Mouse (Mus musculus) layer of hippocampus, adult 18-20 months (tissue): Measurements from ENCODE around the gene Cdh18. TPM values are rescaled to one million over a fixed set of nuclear protein-coding genes. Genes with fewer than 3 reads are reported as not detected.
"Not testable (repeated sequence)": the region's sequence is repeated elsewhere in the genome, so short reads cannot be mapped to it uniquely, and the experiment has no call there.

ENCODE experiments used
- DNase-seq, 2 experiments: peaks; one replicate each; pipeline ENCODE4 v3.0.0; 2022; ENCODE audit warnings: low spot score in 2 of 2
- total RNA-seq, 2 experiments: library from RNA; stranded (reverse); gene quantifications; 2 replicates each; pipeline ENCODE4 v1.2.3; 2021

Gene Cdh18
- total RNA-seq, 2 experiments from 2014 or later, result 11.5 to 12.4 TPM

DNA sequence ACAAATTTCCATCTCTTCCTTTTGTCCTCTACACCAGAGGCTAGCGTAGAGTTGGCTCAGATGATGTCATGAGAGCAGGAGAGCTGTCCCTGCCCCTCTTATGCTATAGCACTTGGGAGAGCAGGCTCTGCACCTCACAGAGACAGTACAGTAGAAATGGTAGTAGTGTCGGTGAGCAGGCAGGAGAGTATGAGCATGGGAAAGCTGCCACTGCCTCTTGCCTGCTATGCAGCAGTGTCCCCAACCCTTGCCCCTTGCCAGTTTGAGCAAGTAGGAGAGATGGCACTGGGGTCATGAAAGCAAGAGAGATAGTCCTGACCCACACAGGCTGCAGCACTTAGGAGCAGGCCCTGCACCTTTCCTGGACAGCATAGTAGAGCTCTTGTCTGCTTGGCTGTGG lies 607.1 kb downstream of the Cdh18 start:
- no peak for DNase-seq

DNA sequence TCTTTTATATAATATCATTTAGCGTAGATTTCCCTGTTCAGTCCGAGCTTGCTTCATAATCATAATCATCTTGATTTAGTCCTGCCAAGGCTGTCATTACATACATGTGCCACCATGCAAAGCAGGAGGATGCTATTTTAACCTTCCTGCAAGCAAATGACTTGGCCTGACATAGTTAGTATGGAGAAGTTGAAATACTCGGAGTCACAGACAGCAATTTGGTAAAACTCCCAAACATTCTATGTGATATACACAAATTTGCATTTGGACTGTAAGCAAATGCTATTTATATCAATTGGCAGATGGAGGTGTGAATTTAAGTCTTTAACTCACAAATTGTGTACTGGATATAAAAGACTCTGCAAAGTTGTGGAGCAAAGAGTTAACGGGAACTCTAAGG lies 616.0 kb downstream of the Cdh18 start:
- DNase-seq, result no peak

DNA sequence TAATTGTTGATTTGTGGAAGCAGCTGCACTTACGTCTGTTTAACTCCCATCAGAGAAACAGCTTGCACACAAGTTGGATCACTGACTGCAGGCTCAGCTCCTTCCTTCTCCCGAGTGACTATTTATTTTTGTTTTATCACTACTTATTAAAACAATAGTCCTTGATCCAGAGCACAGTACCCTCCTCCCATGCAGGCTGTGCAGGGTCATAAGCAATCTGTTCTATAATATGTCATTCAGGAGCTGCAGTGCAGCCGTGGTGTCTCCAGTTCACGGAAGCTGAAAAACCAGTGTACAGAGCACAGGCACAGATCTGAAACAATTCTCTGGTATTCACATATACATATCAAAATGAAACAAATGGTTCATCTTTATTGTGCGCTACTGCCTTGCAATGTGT lies 625.8 kb downstream of the Cdh18 start:
- DNase-seq, result peak in 1 of 2 experiments; percentile 16

DNA sequence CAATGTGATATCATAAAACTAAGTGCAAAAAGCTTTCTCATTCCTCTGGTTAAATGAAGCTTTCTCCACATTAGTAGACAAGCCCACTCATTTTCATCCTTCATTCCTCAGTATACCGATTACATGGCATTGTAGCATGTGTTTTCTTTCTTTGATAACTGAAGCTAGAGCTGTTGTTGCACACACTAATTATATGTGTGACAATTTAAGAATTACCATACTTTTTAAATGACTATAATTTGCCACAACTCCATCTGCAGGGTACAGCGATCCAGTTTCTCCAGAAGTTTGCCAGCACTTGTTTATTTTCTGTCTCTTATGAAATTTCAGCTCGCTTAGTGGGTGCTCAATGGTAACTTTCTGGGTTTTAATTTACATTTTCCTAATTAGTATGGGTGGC lies 663.2 kb downstream of the Cdh18 start:
- DNase-seq, result no peak

DNA sequence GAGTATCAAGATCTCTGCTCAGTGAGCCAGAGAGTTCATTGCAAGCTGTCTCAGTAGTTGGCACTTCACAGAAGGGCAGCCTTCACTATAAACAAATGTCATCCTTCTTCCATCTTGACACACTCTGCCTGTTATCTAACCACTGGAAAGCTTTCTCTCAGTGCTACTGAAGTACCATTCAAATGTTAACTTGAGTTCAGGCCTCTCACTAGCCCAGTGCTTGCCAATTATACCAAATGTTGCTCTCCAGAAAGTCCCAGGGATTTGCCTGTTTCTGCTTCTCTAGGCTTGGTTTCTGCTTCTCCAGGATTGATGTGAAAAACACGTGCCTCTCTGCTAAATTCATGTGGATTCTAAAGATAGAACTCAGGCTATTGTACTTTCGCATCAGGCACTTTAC lies 681.8 kb downstream of the Cdh18 start:
- peak in 1 of 2 experiments; percentile 37 for DNase-seq

DNA sequence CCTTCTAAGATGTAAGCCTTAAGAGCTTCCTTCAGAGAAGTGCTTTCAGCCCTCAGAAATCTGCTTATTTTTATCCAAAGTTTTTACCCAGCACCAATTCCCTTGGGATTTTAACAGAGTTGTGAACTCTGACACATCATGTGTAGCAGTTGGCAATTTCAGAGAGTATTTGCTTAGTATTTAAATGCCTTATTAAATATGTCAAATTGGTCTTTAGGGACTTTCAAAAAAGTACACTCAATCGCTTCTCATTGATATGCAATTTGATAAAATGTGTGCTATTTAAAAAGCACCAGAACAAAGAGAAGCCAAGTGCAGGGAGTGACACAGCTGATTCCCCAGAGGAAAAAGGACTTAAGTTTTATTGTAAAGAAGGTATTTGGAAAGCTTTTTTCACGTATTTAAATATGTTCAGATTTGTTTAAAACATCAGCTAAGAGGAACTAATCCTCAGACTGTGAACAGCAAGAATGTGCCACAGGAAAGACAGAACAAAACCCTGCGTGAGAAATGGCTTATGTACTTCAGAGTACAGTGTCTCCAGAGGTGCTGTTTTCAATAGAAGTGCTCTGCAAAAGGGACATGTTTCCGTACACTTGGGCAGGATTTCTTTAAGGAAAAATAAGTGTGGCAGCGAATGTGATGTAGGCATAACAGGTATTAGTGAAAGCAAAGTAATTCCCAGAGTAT lies 709.1 kb downstream of the Cdh18 start:
- no peak for DNase-seq

DNA sequence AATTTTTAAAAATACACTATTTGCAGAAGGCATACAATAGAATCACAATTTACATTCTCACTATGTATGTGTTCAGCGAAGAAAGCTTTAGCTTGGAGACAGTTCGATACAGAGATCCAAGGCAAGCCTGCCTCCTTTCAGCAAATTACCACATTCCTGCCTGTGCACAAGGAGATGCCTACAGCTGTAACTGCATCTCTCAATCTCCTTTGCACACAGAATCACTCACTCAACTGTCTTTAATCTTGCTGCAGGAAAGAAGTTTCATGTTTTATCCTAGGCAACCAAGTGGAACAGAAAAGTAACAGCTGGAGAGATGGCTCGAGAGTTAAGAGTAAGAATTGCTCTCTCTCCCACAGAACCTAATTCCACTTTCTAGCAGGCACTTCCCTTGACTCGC lies 729.6 kb downstream of the Cdh18 start:
- no peak for DNase-seq

DNA sequence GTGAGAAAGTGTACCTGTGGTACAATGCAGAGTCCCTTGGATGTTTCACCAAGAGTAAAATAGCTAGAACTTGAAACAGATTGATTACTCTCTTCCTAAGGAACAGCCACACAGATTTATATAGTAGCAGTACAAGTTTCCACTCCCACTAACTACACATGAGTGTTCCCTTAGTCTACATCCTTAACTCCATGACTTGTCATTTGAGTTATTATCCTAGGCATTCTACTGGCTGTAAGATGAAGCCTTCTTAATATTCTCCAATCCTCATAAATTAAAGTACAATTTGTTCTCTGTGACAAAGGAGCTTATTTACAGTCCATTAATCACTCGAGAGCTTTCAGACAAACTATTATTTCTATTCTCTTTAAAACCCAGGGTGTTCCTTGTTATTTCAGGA lies 756.2 kb downstream of the Cdh18 start:
- no peak for DNase-seq

DNA sequence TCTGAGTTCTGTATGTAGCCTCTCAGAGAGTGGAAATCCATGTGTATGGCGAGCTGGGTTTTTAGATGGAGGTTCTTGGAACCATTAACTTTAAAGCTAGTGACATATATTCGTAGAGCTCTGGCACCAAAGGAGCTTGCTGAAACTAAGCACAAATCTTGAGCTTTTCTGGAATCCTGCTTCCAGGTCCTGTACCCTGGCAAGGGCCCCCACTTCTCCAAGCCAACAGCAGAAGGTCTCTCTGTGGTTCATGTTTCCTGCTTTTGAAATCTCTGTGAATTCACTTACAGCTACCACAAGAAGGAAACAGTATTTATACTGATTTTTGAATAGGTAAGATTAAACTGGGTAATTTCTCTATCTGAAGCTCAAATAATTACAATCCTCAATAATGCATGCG lies 767.9 kb downstream of the Cdh18 start:
- no peak for DNase-seq

DNA sequence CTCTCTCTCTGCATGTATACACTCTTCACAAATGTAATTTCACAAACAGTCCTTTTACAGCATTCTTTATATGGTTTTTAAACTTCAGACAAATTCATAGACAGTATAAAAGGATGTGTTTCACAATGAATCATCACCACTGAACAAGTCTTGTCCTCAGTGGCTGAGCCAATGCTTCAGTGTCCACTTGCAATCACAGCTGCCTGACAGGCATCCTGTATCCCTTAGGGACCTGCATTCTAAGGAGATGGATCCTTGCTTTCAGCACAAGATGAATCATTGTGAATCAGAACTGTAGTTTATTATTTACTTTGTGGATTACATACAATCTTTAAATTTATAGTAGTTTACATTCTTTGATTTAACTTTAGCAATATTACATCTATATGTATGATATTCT lies 768.6 kb downstream of the Cdh18 start:
- no peak for DNase-seq

DNA sequence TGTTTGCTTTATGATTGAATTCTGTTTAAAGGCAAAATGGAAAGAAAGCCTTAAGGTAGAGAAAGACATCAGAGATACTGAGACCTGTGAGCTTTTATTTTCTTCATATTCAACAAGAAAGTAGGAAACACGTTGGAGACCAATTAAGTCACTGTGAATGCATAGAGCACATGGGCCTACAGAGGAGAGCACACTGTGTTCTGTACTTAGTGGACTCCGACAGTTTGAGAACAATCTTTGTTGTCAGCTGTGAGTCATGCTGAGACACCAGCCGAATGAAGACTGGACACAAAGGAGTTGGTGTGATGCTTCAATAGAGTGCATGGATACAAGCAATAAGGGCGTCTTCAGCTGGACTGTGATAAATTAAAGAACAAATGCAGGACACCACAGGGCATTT lies 791.5 kb downstream of the Cdh18 start:
- not testable (repeated sequence) for DNase-seq

DNA sequence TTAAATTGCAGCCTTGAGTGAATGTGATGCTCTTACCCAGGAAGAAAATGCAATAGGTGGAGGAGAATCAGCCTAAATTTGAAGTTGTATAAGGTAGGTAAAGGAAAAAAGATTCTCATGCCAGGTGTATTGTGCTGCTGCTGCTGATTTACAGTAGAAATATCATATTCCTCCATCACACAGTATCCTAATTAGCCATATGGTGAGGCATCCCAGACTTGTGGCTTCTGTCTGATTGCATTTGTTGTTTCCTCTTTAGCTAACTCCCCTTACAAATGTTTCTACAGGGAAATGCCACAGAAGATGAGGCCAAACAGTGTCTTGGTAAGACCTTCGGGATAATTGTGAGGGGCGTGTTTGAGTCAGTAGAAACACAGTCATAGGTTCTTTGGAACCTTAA lies 802.3 kb downstream of the Cdh18 start:
- no peak for DNase-seq

DNA sequence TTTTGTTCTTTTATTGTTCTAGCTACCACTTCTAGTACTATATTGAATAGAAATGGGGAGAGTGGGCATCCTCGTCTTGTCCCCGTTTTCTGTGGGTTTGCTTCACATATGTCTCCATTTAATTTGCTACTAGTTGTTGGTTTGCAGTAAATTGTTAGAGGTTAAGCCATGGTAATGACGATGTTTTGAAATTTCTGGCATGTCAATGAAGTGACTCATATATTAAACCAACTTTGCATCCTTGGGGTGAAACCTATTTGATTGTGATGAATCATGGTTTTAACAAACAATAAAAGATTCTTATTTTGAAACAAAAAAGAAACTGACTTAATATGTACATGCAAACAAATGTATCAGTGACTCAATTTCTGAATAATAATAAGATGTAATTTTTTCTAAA lies 817.5 kb downstream of the Cdh18 start:
- no peak for DNase-seq

DNA sequence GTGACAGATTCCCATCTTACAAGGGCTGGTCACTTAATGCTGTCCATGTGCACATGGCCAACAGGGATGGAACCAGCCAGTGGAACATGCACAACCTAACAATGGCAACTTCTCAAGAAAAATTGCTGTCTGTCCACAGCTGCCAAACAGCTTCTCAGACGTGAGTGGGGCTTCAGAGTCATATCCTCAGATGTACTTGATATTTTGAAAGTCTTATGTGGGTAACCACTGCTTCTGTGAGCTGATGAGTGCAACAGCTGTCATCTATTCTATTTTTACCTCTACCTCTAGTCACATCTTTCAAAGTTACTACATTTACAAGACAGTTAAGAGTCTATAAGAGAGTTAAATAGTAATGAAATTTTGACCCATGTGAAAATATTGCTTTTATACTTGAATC lies 818.9 kb downstream of the Cdh18 start:
- DNase-seq, result no peak

DNA sequence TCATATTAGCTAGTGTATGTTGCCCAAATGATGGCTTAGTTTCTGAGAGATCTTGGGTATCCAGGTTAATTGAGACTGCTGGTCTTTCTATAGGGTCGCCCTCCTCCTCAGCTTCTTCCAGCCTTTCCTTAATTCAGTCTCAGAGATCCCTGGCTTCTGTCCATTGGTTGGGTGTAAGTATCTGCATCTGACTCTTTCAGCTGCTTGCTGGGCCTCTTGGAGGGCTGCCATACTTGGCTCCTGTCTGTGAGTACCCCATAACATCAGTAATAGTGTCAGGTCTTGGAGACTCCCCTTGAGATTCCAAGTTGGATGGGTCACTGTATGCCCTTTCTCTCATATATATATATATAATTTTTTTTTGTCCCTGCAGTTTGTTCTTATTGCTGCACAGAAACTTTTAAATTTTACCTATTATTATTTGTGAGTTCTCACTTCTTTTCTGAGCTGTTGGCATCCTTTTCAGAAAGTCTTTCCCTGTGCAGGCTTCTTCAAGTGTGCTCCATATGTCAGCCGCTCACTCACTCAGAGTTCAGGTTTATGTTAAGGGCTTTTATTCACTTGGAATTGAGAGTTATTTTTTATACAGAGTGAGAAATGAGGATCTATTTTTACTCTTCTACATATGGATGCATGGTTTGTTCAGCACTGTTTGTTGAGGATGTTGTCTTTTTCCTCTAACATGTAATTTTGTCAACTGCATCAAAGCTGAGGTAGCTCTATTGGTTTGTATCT lies 829.4 kb downstream of the Cdh18 start:
- DNase-seq, result no peak

DNA sequence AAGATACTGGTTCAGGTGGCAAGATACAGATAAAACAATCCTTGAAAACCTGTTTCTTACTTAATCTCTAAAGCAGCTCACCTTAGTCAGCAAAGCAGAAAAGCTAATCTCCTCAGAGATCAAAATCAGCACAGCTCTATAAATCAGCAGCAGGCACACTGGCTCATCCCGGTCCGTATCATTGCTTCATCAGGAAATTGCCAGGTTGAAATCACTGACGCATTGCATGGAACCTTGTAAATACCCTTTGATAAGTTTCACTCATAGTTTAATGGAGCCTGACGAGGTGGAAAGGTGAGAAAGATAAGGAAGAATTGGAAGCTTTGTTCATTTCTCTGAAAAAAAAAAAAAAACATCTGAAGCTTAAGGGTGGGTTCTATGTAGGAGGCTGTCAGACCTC lies 837.0 kb downstream of the Cdh18 start:
- no peak for DNase-seq

DNA sequence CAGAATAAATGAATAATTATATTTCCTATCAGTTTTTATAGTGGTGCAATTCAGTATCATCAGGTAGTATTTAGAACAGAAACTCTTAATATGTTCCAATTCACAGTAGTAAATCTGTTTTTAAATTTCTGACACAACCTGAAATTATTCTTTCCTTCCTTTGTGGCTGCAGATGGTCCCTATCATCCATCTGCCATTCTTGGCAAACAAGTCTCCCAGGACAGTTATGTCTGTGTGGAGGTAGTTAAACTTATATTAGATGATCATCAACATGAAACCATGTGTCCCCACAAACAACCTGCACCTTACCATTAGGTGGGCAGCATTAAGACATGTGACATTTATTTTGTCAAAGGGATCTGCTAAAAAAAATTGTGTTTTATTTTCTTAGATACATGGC lies 847.8 kb downstream of the Cdh18 start:
- peak; percentile 28 to 51 for DNase-seq

DNA sequence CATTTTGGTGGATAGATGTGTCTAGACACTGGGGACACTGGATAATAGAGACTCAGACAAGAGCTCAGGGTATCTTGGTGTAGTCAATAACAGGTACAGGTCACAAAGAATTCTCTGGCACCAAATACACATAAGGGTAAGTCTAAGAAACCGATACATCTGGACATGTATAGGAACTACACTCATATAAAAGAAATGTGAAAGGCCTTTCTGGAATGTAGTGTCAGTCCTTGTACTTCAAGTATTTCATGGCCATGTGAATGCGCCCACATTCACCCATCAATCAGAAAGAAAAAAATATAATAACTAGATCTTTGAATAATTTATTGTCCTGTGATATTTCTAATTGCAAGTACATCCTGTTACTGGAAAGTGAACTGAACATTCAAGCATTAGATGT lies 855.0 kb downstream of the Cdh18 start:
- DNase-seq, result no peak

DNA sequence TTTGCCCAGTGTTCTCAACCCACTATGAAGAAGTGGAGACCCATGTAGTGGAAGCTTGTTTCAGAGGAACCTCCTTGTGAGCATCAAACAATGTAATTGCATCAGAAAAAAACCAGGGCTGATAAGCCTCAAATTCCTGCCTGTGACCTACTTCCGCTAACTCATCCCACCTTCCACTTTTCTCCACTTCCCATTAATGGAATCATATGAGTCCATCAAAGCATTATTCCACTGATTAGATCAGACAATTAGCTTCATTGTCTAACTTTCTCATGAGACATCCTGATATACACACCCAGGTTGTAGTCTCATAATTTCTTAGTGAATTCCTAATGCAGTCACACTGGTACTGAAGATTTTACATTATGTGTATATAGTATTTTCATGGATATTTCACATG lies 859.4 kb downstream of the Cdh18 start:
- DNase-seq, result no peak

DNA sequence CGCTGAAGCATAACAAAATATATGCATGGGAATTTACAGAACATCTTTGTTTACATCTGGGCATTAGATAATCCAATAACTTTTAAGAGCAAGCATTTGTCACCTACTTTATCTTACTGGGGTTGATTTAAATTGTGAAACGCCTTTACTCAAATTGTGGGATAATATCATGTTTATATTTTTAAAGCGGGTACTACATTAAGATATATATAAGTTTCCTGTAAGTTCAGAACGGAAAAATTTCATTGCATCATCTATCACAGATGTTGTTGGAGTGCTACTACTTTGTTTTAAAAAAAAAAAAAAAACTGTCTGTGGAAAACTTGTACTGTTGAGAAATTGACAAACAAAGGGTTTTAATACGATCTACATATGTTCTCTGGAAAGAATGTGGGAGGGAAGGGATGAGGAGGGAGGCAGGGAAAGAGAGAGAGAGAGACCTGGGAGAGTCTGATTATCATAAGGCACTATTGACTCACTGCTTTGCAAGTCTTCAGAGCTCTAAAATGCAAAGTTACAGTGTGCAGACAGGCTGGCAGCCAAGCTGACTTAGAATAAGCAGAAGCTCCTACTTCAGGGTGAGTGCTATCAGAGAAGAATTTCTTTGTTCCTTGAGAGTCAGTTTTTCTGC lies 867.7 kb downstream of the Cdh18 start:
- peak; percentile 37 to 55 for DNase-seq

DNA sequence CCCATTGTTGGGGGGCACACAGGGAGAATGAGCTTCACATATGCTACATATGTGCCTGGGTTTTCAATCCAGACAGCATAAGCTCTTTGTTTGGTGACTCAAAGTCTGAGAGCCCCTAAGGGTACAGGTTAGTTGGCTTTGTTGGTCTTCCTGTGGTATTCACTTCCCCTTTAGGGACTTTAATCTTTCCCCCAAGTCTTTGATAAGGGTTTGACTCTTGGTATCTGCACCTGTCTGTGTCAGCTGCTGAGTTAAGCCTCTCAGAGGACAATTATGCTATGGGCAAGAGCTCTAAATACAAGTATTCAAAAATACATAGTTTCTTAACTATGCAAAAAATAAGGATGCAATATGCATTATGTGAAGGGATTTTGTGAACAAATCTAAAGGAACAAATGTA lies 869.3 kb downstream of the Cdh18 start:
- DNase-seq, result no peak

DNA sequence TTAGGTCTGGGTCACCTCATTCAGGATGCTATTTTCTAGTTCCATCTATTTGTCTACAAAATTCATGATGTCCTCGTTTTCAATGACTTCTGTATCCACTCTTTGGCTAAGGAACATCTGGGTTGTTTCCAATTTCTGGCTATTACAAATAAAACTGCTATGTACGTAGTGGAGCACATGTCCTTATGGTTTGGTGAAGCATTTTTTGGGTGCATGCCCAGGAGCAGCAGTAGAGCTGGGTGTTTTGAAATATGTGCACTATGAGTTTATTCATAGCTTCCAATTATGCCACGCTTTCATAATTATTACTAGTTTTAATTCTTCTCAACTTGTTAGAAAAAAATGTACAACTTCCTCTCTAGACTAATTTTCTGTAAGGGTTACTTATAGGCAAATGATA lies 871.2 kb downstream of the Cdh18 start:
- peak; percentile 48 to 88 for DNase-seq

DNA sequence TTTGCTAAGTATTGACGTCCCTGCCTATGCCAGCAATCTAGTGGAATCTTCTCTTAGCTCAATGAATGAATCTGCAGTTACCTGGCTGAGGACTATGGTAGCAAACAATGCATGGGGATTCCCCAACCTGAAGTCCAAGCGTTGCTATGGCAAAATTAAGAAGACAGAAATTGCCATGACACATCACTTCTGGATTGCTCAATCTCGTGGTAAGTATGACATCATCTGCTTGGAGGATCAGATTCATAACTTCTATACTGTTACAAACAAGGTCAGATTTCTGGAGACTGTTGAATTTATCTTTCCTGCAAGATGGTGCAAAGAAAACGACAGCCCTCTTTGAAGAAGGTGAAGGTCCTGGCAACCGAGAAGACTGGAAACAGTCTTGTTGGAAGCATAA lies 881.2 kb downstream of the Cdh18 start:
- DNase-seq, result no peak
